Mouse (Mus musculus): ENCODE data around the gene Zfp217. TPM values are rescaled to one million over a fixed set of nuclear protein-coding genes. Genes with fewer than 3 reads are reported as not detected.

The Zfp217 gene
- polyA plus RNA-seq, 1 experiment from 2014 or later, result 1.3 TPM

- no peak overlapping the region for H3K4me3 ChIP-seq
- no peaks in the 10 kb centered on the region for H3K36me3 ChIP-seq
- no peak overlapping the region for H3K4me2 ChIP-seq
- H3K9me3 ChIP-seq, result no peaks in the 10 kb centered on the region
- ATAC-seq (ENCODE audit: low read depth), result no peak
- no peak overlapping the region for H3K27ac ChIP-seq (replicated peaks)
- peaks cover 5% of the 10 kb centered on the region for H3K27me3 ChIP-seq
- H3K9ac ChIP-seq, result no peak overlapping the region
- H3K4me1 ChIP-seq (replicated peaks), result peaks cover 32% of the 10 kb centered on the region
- 50% methylated on average over 11 of the region's 11 CpGs for WGBS
Measured at GRCm38 (mm10) chr2:170157280-170158200, 9.6 kb upstream of the Zfp217 start.

- Histone ChIP-seq H3K4me1 (replicated peaks) (peaks cover 32% of the 10 kb centered on the region), H3K9me3 (no peaks in the 10 kb centered on the region), H3K4me2 (peak overlapping the region; percentile 57), H3K27ac (replicated peaks) (peak overlapping the region; percentile 49; the same call in 1 of the 2 replicates), H3K36me3 (no peaks in the 10 kb centered on the region), H3K27me3 (peaks cover 8% of the 10 kb centered on the region), H3K4me3 (peak overlapping the region; percentile 35), H3K9ac (peak overlapping the region; percentile 64)
- 13% methylated on average over 18 of the region's 18 CpGs for WGBS
- ATAC-seq (ENCODE audit: low read depth), result peak; percentile 67; the same call in 1 of the 2 replicates
Measured at GRCm38 (mm10) chr2:170155089-170155740, 7.3 kb upstream of the Zfp217 start.

- Histone ChIP-seq H3K4me2 (peak overlapping the region; percentile 57), H3K4me1 (replicated peaks) (peaks cover 32% of the 10 kb centered on the region), H3K4me3 (peak overlapping the region; percentile 35), H3K9ac (peak overlapping the region; percentile 64), H3K27ac (replicated peaks) (peak overlapping the region; percentile 49; the same call in 1 of the 2 replicates), H3K36me3 (no peaks in the 10 kb centered on the region), H3K9me3 (no peaks in the 10 kb centered on the region), H3K27me3 (peaks cover 8% of the 10 kb centered on the region)
- WGBS, result 14% methylated on average over 5 of the region's 5 CpGs
- ATAC-seq (ENCODE audit: low read depth), result no peak
Measured at GRCm38 (mm10) chr2:170154738-170155088, 6.8 kb upstream of the Zfp217 start.

- Histone ChIP-seq H3K4me1 (replicated peaks) (peaks cover 32% of the 10 kb centered on the region), H3K4me3 (no peak overlapping the region), H3K9ac (no peak overlapping the region), H3K27me3 (peaks cover 8% of the 10 kb centered on the region), H3K36me3 (no peaks in the 10 kb centered on the region), H3K9me3 (no peaks in the 10 kb centered on the region), H3K4me2 (peak overlapping the region; percentile 57), H3K27ac (replicated peaks) (no peak overlapping the region)
- no peak for ATAC-seq (ENCODE audit: low read depth)
- WGBS, result 26% methylated on average over 6 of the region's 6 CpGs
Measured at GRCm38 (mm10) chr2:170154301-170154721, 6.4 kb upstream of the Zfp217 start.

GRCm38 (mm10) chr2:170153421-170154271, 5.7 kb upstream of the Zfp217 start:
- 3% methylated on average over 37 of the region's 37 CpGs for WGBS
- H3K27ac ChIP-seq (replicated peaks), result no peak overlapping the region
- peaks cover 32% of the 10 kb centered on the region for H3K4me1 ChIP-seq (replicated peaks)
- H3K4me2 ChIP-seq, result peak overlapping the region; percentile 57
- no peaks in the 10 kb centered on the region for H3K9me3 ChIP-seq
- H3K27me3 ChIP-seq, result peaks cover 8% of the 10 kb centered on the region
- H3K36me3 ChIP-seq, result no peaks in the 10 kb centered on the region
- ATAC-seq (ENCODE audit: low read depth), result no peak
- peak overlapping the region; percentile 29 for H3K4me3 ChIP-seq
- H3K9ac ChIP-seq, result peak overlapping the region; percentile 54

- peaks cover 8% of the 10 kb centered on the region for H3K27me3 ChIP-seq
- no peaks in the 10 kb centered on the region for H3K36me3 ChIP-seq
- H3K27ac ChIP-seq (replicated peaks), result no peak overlapping the region
- no peak for ATAC-seq (ENCODE audit: low read depth)
- peaks cover 26% of the 10 kb centered on the region for H3K4me1 ChIP-seq (replicated peaks)
- WGBS, result 34% methylated on average over 7 of the region's 7 CpGs
- H3K9ac ChIP-seq, result no peak overlapping the region
- peak overlapping the region; percentile 57 for H3K4me2 ChIP-seq
- H3K4me3 ChIP-seq, result no peak overlapping the region
- no peaks in the 10 kb centered on the region for H3K9me3 ChIP-seq
Measured at GRCm38 (mm10) chr2:170152856-170153255, 5.0 kb upstream of the Zfp217 start.

GRCm38 (mm10) chr2:170152036-170152686, 4.3 kb upstream of the Zfp217 start:
- no peak overlapping the region for H3K9ac ChIP-seq
- H3K9me3 ChIP-seq, result no peaks in the 10 kb centered on the region
- no peaks in the 10 kb centered on the region for H3K36me3 ChIP-seq
- H3K27ac ChIP-seq (replicated peaks), result no peak overlapping the region
- ATAC-seq (ENCODE audit: low read depth), result no peak
- peaks cover 8% of the 10 kb centered on the region for H3K27me3 ChIP-seq
- WGBS, result 75% methylated on average over 5 of the region's 5 CpGs
- no peak overlapping the region for H3K4me3 ChIP-seq
- H3K4me2 ChIP-seq, result no peak overlapping the region
- peaks cover 26% of the 10 kb centered on the region for H3K4me1 ChIP-seq (replicated peaks)

GRCm38 (mm10) chr2:170151470-170151869, 3.6 kb upstream of the Zfp217 start:
- no peak overlapping the region for H3K4me3 ChIP-seq
- WGBS, result 89% methylated on average over 8 of the region's 8 CpGs
- H3K9me3 ChIP-seq, result no peaks in the 10 kb centered on the region

GRCm38 (mm10) chr2:170148828-170149227, 925 bp upstream of the Zfp217 start:
- H3K9ac ChIP-seq, result no peak overlapping the region
- no peak overlapping the region for H3K4me2 ChIP-seq
- no peak overlapping the region for H3K27ac ChIP-seq (replicated peaks)
- H3K4me3 ChIP-seq, result no peak overlapping the region
- no peak for ATAC-seq (ENCODE audit: low read depth)
- WGBS, result 75% methylated on average over 7 of the region's 7 CpGs
- peaks cover 8% of the 10 kb centered on the region for H3K27me3 ChIP-seq
- no peaks in the 10 kb centered on the region for H3K36me3 ChIP-seq
- no peaks in the 10 kb centered on the region for H3K9me3 ChIP-seq
- peaks cover 8% of the 10 kb centered on the region for H3K4me1 ChIP-seq (replicated peaks)

More at GRCm38 (mm10) chr2:170151470-170151869, 3.6 kb upstream of the Zfp217 start:
- H3K9ac ChIP-seq, result no peak overlapping the region
- H3K27ac ChIP-seq (replicated peaks), result no peak overlapping the region
- no peak overlapping the region for H3K4me2 ChIP-seq
- peaks cover 26% of the 10 kb centered on the region for H3K4me1 ChIP-seq (replicated peaks)
- H3K36me3 ChIP-seq, result no peaks in the 10 kb centered on the region
- no peak for ATAC-seq (ENCODE audit: low read depth)
- peaks cover 8% of the 10 kb centered on the region for H3K27me3 ChIP-seq

GRCm38 (mm10) chr2:170147170-170147569, 733 bp downstream of the Zfp217 start:
- ATAC-seq (ENCODE audit: low read depth), result no peak
- Histone ChIP-seq H3K36me3 (no peaks in the 10 kb centered on the region), H3K9ac (no peak overlapping the region), H3K27me3 (no peaks in the 10 kb centered on the region), H3K9me3 (no peaks in the 10 kb centered on the region), H3K27ac (replicated peaks) (no peak overlapping the region), H3K4me1 (replicated peaks) (no peaks in the 10 kb centered on the region), H3K4me2 (no peak overlapping the region), H3K4me3 (no peak overlapping the region)
- 83% methylated on average over 4 of the region's 4 CpGs for WGBS

- Histone ChIP-seq H3K4me2 (no peak overlapping the region), H3K9ac (no peak overlapping the region), H3K27me3 (no peaks in the 10 kb centered on the region), H3K9me3 (no peaks in the 10 kb centered on the region), H3K27ac (replicated peaks) (no peak overlapping the region), H3K36me3 (no peaks in the 10 kb centered on the region), H3K4me3 (no peak overlapping the region), H3K4me1 (replicated peaks) (no peaks in the 10 kb centered on the region)
- 86% methylated on average over 10 of the region's 10 CpGs for WGBS
- ATAC-seq (ENCODE audit: low read depth), result no peak
Measured at GRCm38 (mm10) chr2:170144343-170144742, 3.6 kb downstream of the Zfp217 start.

Data from neural tube, embryonic 13.5 days (tissue).